Mouse (Mus musculus): Measurements from ENCODE around the gene Wfikkn2.

DNA sequence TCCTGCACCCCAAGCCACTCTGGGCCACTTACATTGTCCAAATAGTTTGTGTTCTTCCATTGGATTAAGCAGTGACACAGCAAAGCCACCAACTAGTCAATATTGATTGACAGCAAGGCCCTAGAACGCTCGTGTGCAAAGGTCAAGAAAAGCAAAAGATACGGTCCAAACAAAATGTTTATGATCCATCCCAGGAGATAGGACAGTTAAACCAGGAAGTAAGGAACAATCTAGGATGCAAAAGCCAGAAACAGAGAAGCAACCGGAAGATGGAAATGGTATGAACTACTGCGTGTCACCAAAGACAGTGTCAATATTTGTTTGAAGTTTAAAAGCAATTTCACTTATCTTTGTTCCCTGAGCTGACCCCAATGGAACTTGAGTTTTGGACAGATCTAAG lies 43.7 kb downstream of the Wfikkn2 start:
- no peak for TF ChIP-seq CTCF (conservative IDR thresholded peaks at IDR 0.05; ENCODE audit: low read length)
- no peak for TF ChIP-seq POU5F1 (IDR thresholded peaks at IDR 0.05; ENCODE audit: borderline replicate concordance, low read length)

Measured in E14TG2a.4 (cell line).